Mouse (Mus musculus) stomach, postnatal 0 days (tissue): ENCODE data around the gene Depp1.

Experiments used
- CTCF ChIP-seq: IDR thresholded peaks from 2 replicates; pipeline ENCODE4 v1.5.1; 2016; ENCODE audit warnings: antibody characterized with exemption, low read depth, mild to moderate bottlenecking, moderate library complexity
- EP300 ChIP-seq: optimal IDR thresholded peaks from 2 replicates; pipeline ENCODE3; 2016; ENCODE audit warnings: antibody characterized with exemption

GRCm38 (mm10) chr6:116637496-116637895 lies 12.9 kb upstream of the Depp1 start:
- TF ChIP-seq EP300 (no peak), CTCF (no peak)
